Mouse (Mus musculus) urinary bladder, postnatal 25 days (tissue): ENCODE results near the gene Hist1h2ak.
A peak's percentile ranks its signal among the peaks of the same experiment; 100 is the strongest.
"Not testable (repeated sequence)": the region's sequence is repeated elsewhere in the genome, so short reads cannot be mapped to it uniquely, and the experiment has no call there.

Experiments used
- DNase-seq: peaks from one replicate; pipeline ENCODE4 v3.0.0; 2022; ENCODE audit warnings: low spot score

Hist1h2ak gene

DNA sequence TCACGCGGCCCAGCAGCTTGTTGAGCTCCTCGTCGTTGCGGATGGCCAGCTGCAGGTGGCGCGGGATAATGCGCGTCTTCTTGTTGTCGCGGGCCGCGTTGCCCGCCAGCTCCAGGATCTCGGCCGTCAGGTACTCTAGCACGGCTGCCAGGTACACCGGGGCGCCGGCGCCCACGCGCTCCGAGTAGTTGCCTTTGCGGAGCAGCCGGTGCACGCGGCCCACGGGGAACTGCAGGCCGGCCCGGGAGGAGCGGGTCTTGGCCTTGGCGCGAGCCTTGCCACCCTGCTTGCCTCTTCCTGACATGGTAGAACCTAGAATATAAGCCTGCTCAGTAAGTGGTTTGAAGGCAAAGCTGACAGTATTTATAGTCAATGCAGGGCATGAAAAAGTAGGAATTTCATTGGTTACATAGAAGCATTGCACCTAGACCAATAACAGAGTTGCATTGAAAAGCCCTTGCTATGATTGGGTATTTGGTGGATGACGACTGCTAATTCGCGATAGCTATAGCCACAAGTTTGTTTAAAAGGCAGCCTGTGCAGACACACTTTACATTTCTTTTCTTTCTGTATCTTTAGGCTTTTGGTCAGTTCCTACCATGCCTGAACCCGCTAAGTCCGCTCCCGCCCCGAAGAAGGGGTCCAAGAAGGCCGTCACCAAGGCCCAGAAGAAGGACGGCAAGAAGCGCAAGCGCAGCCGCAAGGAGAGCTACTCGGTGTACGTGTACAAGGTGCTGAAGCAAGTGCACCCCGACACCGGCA, at the start of gene Hist1h2ak, which contains the start of gene Hist1h2bn:
TSS of gene Hist1h2ak (minus strand) at position 304 of the 762 bp plus-strand sequence.
TSS of gene Hist1h2bn (plus strand) at position 600 of the 762 bp plus-strand sequence.
- peak; percentile 23 for DNase-seq

DNA sequence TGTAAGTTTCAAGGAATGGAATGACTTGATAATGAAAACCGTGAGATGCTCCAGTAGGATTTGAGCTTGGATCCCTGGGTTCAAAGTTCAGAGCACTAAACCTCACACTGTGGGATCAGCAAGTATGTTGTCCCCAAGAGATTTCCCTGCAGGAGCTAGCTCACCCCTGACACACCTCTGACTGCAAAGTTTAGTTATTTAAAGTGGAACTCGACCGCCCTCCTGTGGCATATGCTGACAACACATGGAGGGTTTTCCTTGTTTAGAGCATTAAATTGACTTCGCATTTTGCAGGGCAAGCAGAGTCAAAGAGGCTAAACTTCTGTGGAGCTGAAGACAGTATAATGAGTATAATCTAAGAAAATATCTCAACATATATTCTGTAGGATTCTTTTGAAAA, 49.4 kb upstream of the Hist1h2ak start:
- DNase-seq: not testable (repeated sequence)

GRCm38 (mm10) chr13:21797163-21797562, 43.5 kb upstream of the Hist1h2ak start:
- DNase-seq: not testable (repeated sequence)

DNA sequence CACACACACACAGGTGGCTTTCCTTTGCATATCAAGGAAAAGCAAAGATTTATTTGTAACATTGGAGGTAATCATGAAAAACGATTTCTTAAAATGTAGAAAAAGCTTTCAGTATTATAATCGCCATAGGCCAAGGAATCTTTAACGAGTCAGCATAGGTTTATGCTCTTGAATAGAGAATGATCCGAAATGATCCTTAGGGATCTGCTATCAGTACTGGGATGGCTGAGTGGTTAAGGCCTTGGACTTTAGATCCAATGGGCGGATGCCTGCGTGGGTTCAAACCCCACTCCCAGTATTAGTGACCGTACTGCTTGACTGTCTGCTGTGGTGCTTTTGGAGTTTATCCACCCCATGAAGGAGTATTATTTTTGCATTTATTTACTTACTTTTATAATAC, 42.0 kb upstream of the Hist1h2ak start:
- DNase-seq: no peak

DNA sequence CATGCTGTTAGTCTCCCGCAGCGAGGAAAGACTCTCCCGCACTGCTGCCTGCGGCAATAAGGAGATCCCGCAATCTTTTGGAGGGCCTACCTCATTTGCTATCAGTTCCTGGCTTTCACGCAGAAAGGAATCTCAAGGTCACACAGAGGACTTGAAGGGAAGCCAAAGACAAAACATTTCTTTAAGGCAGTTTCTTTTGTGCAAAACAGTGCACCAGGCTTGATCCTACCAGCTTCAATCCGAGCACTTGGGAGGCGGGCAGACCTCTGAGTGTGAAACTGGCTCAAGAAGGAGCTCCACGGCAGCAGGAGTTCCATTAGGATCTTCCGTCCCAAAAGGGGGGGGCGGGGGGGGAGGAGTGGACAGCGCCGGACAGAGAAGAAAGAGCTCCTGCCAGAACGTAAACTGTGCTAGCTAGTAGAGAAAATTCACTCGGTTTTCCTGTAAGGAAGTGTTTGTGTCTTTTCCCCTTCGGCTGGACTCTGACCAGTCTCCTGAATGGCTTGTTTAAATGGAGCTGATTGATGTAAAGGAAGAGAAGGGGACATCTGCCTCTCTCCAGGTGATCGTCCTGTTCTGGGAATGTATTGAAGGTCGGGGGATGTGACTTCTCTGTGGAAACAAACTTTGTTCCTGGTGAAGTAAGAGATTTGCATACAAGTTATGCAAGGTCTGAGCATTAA, 37.1 kb upstream of the Hist1h2ak start:
- no peak for DNase-seq

DNA sequence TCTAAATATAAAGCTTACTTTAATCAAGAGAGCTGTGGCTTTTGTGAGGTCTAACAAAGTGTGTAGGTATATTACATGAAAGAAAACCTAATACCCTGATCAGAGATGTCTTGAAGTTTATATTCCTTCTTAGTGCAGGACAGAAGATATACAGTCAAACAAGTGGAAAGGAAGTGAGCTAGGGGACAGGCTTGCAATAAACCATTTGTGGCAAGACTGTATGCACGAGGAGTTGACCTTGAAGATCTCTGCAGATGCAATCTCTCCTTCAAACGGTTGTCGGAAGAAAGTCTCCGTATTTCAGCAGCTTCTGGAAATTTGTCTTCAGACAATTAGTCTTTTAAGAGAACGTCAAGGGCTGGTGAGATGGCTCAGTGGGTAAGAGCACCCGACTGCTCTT, 36.3 kb upstream of the Hist1h2ak start:
- no peak for DNase-seq

- no peak for DNase-seq
These were observed 34.4 kb upstream of the Hist1h2ak start for GRCm38 (mm10) chr13:21787760-21788593.

GRCm38 (mm10) chr13:21786899-21787629, 33.4 kb upstream of the Hist1h2ak start, which contains the start of the genes Hist1h2an and Hist1h2bp:
TSS of gene Hist1h2an (minus strand) at chr13:21787218.
TSS of gene Hist1h2bp (plus strand) at chr13:21787461.
- peak; percentile 62 for DNase-seq

DNA sequence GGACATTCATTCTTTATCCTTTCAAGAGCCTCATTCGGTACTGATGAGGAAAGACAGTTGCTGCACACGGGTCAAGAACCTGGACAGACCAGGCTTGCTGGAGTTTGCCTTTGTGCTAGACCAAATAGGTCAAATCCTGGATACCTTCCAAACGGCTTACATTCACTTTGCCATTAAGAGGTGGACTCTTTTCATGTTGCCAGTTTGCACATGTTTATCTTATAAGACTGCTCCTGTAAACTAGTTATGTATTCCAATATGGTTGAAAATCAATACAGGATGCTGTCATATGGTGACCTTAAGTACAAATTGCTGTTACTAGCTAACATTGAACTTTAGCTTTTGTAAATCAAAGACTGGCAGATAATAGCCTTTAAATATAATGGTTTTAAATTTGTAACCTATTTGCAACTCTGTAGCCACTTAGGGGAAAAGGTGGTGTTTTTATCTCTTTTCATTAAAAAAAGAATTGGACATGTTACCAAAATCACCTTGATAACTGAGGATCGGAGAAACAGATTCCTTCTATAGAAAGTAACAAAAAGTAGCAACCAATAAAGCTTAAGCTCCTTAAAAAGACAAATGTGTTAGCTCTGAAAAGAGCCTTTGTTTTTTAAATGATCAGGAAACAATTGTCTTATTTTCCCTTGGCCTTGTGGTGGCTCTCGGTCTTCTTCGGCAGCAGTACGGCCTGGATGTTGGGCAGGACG, 32.7 kb upstream of the Hist1h2ak start:
- DNase-seq: no peak

- no peak for DNase-seq
These were observed 30.7 kb upstream of the Hist1h2ak start for GRCm38 (mm10) chr13:21784311-21784710.

GRCm38 (mm10) chr13:21783734-21784161, 30.1 kb upstream of the Hist1h2ak start:
- DNase-seq: no peak

DNA sequence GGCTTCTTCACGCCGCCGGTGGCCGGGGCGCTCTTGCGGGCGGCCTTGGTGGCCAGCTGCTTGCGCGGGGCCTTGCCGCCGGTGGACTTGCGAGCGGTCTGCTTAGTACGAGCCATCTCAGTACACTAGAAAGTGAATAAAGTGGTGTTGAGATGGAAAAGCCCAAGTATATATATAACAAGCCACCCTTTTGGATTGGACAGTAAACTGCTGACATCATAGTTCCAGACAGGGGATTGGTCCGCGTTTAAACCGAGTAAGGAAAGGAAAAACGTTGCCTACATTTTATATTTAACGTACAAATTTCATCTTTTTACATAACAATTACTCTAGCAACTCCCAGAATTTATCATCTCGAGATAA, 29.6 kb upstream of the Hist1h2ak start, which contains the start of gene Hist1h3i:
TSS of gene Hist1h3i (minus strand) at position 116 of the 363 bp plus-strand sequence.
- DNase-seq: peak; percentile 18

- DNase-seq: not testable (repeated sequence)
These were observed 29.0 kb upstream of the Hist1h2ak start for GRCm38 (mm10) chr13:21782361-21783254.

GRCm38 (mm10) chr13:21781639-21782038, 28.0 kb upstream of the Hist1h2ak start:
- DNase-seq: no peak

DNA sequence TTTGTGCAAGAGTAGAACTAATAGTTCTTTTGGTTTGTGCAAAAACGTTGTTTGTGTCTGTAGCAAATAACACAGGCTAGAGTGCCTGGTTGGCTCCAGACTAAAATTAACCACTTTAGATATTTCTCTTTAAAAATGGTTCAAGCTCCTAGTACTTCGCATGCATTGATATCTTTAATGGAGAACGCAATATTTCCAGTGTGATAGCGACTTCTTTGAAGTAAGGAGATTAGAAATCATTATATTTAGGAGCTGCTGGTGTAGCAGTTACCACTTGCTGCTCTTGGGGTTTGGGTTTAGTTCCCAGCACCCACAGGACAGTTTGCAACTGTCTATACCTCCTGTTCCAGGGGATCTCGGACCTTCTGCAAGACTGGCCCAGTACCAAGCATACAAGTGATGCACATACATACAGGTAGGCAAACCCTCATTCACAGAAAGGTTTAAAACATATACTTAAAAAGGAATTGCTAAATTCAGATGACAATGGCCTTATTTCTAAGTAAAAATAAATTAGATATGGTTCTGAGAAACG, 27.5 kb upstream of the Hist1h2ak start:
- no peak for DNase-seq

DNA sequence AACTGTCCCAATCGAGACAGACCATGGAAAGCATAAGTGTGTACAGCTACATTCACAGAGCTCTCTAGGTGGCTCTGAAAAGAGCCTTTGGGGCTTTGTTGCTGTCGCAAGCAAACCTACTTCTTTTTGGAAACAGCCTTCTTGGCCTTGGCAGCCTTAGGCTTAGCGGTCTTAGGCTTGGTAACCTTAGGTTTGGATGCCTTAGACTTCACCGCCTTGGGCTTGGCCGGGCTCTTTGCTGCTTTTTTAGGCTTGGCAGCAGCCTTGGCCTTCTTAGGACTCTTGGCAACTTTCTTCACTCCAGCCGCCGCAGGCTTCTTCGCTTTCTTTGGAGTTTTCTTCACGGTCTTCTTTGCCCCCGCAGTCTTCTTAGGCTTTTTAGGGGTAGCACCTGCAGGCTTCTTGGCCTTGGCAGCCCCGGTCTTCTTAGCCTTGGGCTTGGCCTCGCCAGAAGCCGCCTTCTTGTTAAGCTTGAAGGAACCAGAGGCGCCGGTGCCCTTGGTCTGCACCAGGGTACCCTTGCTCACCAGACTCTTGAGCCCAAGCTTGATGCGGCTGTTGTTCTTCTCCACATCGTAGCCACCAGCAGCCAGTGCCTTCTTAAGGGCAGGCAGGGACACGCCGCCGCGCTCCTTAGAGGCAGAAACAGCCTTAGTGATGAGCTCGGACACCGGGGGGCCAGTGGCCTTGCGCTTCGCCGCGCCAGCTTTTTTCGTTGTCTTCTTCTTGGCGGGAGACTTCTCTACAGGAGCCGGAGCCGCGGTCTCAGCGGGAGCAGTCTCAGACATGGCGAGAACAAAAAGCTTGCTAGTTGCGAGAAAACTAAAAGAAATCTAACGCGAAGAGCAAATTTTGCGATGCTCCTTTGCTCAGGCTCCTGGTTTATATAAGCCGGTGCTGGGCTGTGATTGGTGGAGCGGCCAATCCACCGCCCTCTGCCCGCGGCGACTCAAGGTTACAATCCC, 26.4 kb upstream of the Hist1h2ak start, which contains the start of gene Hist1h1b:
TSS of gene Hist1h1b (minus strand) at position 859 of the 965 bp plus-strand sequence.
- peak; percentile 45 for DNase-seq

DNA sequence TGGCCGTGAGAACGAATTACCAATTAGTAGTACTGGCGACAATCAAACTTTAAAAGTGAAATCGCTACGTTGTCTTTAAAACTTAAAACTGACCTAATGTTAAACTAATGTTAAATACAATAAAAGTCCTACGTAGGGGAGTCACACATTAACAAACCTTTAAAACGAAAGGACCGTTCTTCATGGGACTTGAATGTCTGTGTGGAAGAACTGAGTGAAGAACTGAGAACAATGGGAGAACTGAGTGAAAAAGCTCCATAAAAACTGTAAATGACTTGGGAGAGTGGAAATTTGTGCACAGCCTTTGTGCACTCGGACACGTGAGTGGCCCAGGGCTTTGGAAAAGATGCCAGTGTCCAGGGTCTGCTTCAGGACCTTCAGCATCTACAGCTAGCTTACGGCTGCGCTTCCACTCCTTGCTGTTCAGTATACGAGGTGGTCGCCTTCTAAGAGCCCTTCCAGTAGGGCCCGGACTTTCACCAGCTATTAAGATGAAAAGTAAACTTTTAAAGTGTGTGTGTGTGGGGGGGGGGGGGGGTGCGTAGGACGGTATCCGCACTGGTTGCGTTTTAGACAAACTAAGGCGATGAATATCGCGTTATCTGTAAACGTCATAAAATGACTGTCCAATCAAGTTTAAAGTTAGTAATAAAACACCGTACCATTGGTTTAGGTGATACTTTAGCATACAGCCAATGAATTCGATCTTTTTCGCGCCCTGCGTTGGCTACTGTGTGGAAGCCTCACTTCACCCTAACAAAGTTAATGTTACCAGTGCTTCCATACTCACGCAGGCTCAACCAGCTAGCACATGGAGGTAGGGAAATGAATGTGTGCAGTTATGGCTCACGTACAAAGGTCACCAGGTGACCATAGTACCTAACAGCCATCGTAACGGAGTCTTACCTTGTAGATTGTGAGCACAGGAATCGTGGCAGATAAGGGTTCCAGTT, 25.5 kb upstream of the Hist1h2ak start:
- DNase-seq: peak; percentile 35
